Mouse (Mus musculus): ENCODE measurements around the gene Ntrk2. TPM values are rescaled to one million over a fixed set of nuclear protein-coding genes. Genes with fewer than 3 reads are reported as not detected.

The Ntrk2 gene
- total and polyA plus RNA-seq, 2 experiments from 2014 or later, result 141 to 207 TPM

DNA sequence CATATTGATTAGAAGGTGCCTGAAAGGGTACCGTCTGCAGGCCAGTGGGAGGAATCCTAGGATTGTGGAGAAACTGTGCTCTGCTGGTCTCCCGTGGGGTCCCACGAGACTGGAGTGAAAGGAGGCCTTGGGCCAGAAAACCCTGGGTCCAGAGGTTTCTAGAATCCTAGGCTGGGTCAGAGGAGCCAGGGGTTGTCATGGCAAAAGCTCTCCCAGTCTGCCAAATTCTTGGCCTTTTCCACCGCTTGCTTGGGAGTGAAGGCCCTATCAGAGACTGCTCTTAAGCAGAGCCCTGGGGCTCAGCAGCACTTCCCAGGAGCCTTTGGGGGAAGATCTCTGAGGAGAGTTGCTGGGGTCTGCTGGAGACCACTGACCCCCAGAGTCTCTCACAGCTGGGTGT, 25.6 kb downstream of the Ntrk2 start:
- 42% methylated on average over 4 of the region's 4 CpGs for WGBS
- DNase-seq (ENCODE audit: low spot score) (peak; percentile 42), ATAC-seq (ENCODE audit: low FRiP score) (no peak)
- H3K27me3 ChIP-seq (ENCODE audit: insufficient read depth, low read length), result no peaks in the 10 kb centered on the region
- H3K36me3 ChIP-seq (ENCODE audit: insufficient read depth, low read length), result no peaks in the 10 kb centered on the region
- no peak overlapping the region for H3K4me2 ChIP-seq (ENCODE audit: low read depth, low read length, poor library complexity, severe bottlenecking)
- H3K27ac ChIP-seq (ENCODE audit: low read depth, low read length), result peak overlapping the region; percentile 26
- H3K9me3 ChIP-seq (ENCODE audit: low read length), result no peaks in the 10 kb centered on the region
- TF ChIP-seq CTCF (IDR thresholded peaks at IDR 0.05), result no peak
- peaks cover 6% of the 10 kb centered on the region; the same call in 1 of the 2 replicates for H3K4me1 ChIP-seq (ENCODE audit: insufficient read depth, low read length)
- no peak overlapping the region for H3K4me3 ChIP-seq (ENCODE audit: low read depth, low read length)
- no peak overlapping the region for H3K9ac ChIP-seq (replicated peaks; ENCODE audit: low read length, poor library complexity, severe bottlenecking)

DNA sequence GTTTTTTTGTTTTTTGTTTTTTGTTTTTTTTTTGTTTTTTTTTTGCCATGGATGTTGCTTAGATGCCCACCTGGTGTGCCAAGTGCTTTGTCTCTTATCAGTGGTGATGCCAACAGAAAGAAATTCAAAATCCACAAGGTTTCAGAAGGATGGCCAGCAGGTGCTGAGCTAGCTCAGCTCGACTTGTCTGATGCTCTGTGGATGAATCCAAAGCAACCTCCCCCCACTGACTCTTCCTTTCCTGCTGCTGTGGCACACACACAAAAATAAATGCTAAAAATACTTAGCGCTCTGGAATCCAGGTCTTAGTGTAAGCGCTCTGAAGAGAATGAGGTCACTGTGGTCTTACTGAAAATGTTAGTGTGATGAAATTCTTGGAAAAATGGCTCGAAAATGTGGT, 28.4 kb downstream of the Ntrk2 start:
- WGBS, result 62% methylated on average over 4 of the region's 4 CpGs
- H3K4me2 ChIP-seq (ENCODE audit: low read depth, low read length, poor library complexity, severe bottlenecking), result no peak overlapping the region
- H3K36me3 ChIP-seq (ENCODE audit: insufficient read depth, low read length), result no peaks in the 10 kb centered on the region; the same call in none of the 2 replicates
- peaks cover 6% of the 10 kb centered on the region; the same call in 1 of the 2 replicates for H3K4me1 ChIP-seq (ENCODE audit: insufficient read depth, low read length)
- no peak overlapping the region for H3K4me3 ChIP-seq (ENCODE audit: low read depth, low read length)
- TF ChIP-seq CTCF (IDR thresholded peaks at IDR 0.05), result 0 out of 2 replicates have a peak, but pooled peaks have one; percentile 7
- H3K9ac ChIP-seq (replicated peaks; ENCODE audit: low read length, poor library complexity, severe bottlenecking), result no peak overlapping the region; the same call in 1 of the 2 replicates
- no peaks in the 10 kb centered on the region for H3K27me3 ChIP-seq (ENCODE audit: insufficient read depth, low read length)
- DNase-seq (ENCODE audit: low spot score) (peak; percentile 26), ATAC-seq (ENCODE audit: low FRiP score) (no peak)
- H3K9me3 ChIP-seq (ENCODE audit: low read length), result no peaks in the 10 kb centered on the region
- H3K27ac ChIP-seq (ENCODE audit: low read depth, low read length), result no peak overlapping the region

- no peaks in the 10 kb centered on the region for H3K9me3 ChIP-seq (ENCODE audit: low read length)
- no peak overlapping the region for H3K9ac ChIP-seq (replicated peaks; ENCODE audit: low read length, poor library complexity, severe bottlenecking)
- ATAC-seq (ENCODE audit: low FRiP score), result no peak
- TF ChIP-seq CTCF (IDR thresholded peaks at IDR 0.05), result no peak
- no peak overlapping the region for H3K4me2 ChIP-seq (ENCODE audit: low read depth, low read length, poor library complexity, severe bottlenecking)
- no peak overlapping the region for H3K4me3 ChIP-seq (ENCODE audit: low read depth, low read length)
- no peaks in the 10 kb centered on the region; the same call in none of the 2 replicates for H3K36me3 ChIP-seq (ENCODE audit: insufficient read depth, low read length)
- no peaks in the 10 kb centered on the region for H3K27me3 ChIP-seq (ENCODE audit: insufficient read depth, low read length)
- peaks cover 2% of the 10 kb centered on the region; the same call in 1 of the 2 replicates for H3K4me1 ChIP-seq (ENCODE audit: insufficient read depth, low read length)
- no peak overlapping the region for H3K27ac ChIP-seq (ENCODE audit: low read depth, low read length)
- 90% methylated on average over 1 of the region's 1 CpGs for WGBS
- no peak for DNase-seq (ENCODE audit: low spot score)
These were observed 30.5 kb downstream of the Ntrk2 start for GRCm38 (mm10) chr13:58836891-58837290.

GRCm38 (mm10) chr13:58838110-58838509, 31.7 kb downstream of the Ntrk2 start:
- Histone ChIP-seq H3K9ac (replicated peaks; ENCODE audit: low read length, poor library complexity, severe bottlenecking) (no peak overlapping the region), H3K27ac (ENCODE audit: low read depth, low read length) (no peak overlapping the region), H3K4me1 (ENCODE audit: insufficient read depth, low read length) (no peaks in the 10 kb centered on the region; the same call in 1 of the 2 replicates), H3K4me2 (ENCODE audit: low read depth, low read length, poor library complexity, severe bottlenecking) (no peak overlapping the region), H3K4me3 (ENCODE audit: low read depth, low read length) (no peak overlapping the region), H3K9me3 (ENCODE audit: low read length) (no peaks in the 10 kb centered on the region), H3K27me3 (ENCODE audit: insufficient read depth, low read length) (no peaks in the 10 kb centered on the region), H3K36me3 (ENCODE audit: insufficient read depth, low read length) (no peaks in the 10 kb centered on the region; the same call in none of the 2 replicates)
- no peak for DNase-seq (ENCODE audit: low spot score)
- 79% methylated on average over 8 of the region's 8 CpGs for WGBS
- no peak for ATAC-seq (ENCODE audit: low FRiP score)
- no peak for TF ChIP-seq CTCF (IDR thresholded peaks at IDR 0.05)

DNA sequence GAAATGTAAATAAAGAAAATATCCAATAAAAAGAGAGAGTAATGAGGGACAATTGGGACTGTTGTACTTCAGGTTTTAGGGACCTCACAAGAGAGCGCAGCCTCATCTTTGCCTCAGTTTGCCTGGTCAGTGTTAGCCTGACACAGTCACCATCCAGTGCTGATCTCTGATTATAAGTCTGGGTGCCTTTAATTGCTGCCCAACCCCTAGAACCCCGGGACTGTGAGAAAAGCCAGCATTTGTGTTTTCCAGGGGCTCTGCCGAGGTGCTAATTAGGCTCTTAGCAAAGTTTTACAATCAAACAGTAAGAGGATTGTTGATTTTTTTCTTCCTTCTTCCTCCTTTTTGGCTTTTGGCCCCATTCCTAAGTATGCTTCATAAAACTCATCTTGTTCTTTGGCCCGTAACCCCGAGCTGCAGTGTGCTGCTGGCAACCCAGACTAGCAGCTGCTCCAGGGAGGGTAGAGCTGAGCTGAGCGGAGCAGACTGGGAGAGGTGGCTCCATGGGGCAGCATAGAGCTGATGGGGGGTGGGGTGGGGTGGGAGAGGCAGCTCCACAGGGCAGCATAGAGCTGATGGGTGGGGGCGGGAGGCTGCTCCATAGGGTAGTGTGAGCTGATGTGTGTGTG, 34.5 kb downstream of the Ntrk2 start:
- Histone ChIP-seq H3K9me3 (ENCODE audit: low read length) (no peaks in the 10 kb centered on the region), H3K4me3 (ENCODE audit: low read depth, low read length) (no peak overlapping the region), H3K36me3 (ENCODE audit: insufficient read depth, low read length) (peaks cover 9% of the 10 kb centered on the region), H3K9ac (replicated peaks; ENCODE audit: low read length, poor library complexity, severe bottlenecking) (no peak overlapping the region), H3K27ac (ENCODE audit: low read depth, low read length) (no peak overlapping the region), H3K4me1 (ENCODE audit: insufficient read depth, low read length) (no peaks in the 10 kb centered on the region), H3K4me2 (ENCODE audit: low read depth, low read length, poor library complexity, severe bottlenecking) (no peak overlapping the region), H3K27me3 (ENCODE audit: insufficient read depth, low read length) (no peaks in the 10 kb centered on the region)
- TF ChIP-seq CTCF (IDR thresholded peaks at IDR 0.05), result no peak
- peak; percentile 78 for DNase-seq (ENCODE audit: low spot score)
- peak; percentile 60 for ATAC-seq (ENCODE audit: low FRiP score)
- WGBS, result 39% methylated on average over 7 of the region's 7 CpGs

DNA sequence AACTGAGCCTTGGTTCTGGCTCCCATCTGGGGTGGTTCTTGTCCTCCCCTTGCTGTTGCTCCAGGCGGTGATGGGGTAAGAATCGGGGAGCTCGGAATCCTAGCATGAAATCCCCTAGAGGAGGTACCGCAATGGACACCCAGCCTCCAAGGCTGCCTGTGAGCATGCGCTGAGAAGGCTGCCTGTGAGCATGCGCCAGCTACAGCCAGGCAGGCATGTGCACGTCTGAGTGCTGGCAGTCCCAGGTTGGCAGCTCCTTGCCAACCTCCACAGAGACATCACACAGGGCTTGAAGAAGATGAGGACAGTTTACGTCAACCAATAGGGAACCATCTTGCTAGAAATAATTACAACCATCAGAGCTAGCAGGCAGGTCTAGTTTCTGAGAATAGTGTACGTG, 37.5 kb downstream of the Ntrk2 start:
- H3K36me3 ChIP-seq (ENCODE audit: insufficient read depth, low read length), result peaks cover 25% of the 10 kb centered on the region
- WGBS, result 86% methylated on average over 9 of the region's 9 CpGs
- no peak for DNase-seq (ENCODE audit: low spot score)
- H3K4me3 ChIP-seq (ENCODE audit: low read depth, low read length), result no peak overlapping the region
- H3K27ac ChIP-seq (ENCODE audit: low read depth, low read length), result no peak overlapping the region
- H3K4me2 ChIP-seq (ENCODE audit: low read depth, low read length, poor library complexity, severe bottlenecking), result no peak overlapping the region
- no peaks in the 10 kb centered on the region for H3K4me1 ChIP-seq (ENCODE audit: insufficient read depth, low read length)
- H3K9me3 ChIP-seq (ENCODE audit: low read length), result no peaks in the 10 kb centered on the region
- no peaks in the 10 kb centered on the region for H3K27me3 ChIP-seq (ENCODE audit: insufficient read depth, low read length)
- no peak overlapping the region for H3K9ac ChIP-seq (replicated peaks; ENCODE audit: low read length, poor library complexity, severe bottlenecking)
- ATAC-seq (ENCODE audit: low FRiP score), result no peak
- no peak for TF ChIP-seq CTCF (IDR thresholded peaks at IDR 0.05)
